Mouse (Mus musculus) left cerebral cortex, postnatal 36 days (tissue): ENCODE data around the gene Rere. TPM values are rescaled to one million over a fixed set of nuclear protein-coding genes. Genes with fewer than 3 reads are reported as not detected.
A peak's percentile ranks its signal among the peaks of the same experiment; 100 is the strongest.
"Not testable (repeated sequence)": the region's sequence is repeated elsewhere in the genome, so short reads cannot be mapped to it uniquely, and the experiment has no call there.

Experiments used
- DNase-seq, 2 experiments: peaks; one replicate each; pipeline ENCODE4 v3.0.0; 2021 to 2022; ENCODE audit warnings: low spot score in 2 of 2, mixed read lengths in 1 of 2
- intact Hi-C: fragments of 180-260 bp; cut with DNase I; formaldehyde crosslinking; loops from one replicate; pipeline ENCODE4 v1.15.1; 2025
- total RNA-seq, 2 experiments: library from RNA; stranded (reverse); gene quantifications; 2 replicates each; pipeline ENCODE4 v1.2.3; 2021

Gene Rere
- total RNA-seq, 2 experiments from 2014 or later: 86.7 to 131 TPM

DNA sequence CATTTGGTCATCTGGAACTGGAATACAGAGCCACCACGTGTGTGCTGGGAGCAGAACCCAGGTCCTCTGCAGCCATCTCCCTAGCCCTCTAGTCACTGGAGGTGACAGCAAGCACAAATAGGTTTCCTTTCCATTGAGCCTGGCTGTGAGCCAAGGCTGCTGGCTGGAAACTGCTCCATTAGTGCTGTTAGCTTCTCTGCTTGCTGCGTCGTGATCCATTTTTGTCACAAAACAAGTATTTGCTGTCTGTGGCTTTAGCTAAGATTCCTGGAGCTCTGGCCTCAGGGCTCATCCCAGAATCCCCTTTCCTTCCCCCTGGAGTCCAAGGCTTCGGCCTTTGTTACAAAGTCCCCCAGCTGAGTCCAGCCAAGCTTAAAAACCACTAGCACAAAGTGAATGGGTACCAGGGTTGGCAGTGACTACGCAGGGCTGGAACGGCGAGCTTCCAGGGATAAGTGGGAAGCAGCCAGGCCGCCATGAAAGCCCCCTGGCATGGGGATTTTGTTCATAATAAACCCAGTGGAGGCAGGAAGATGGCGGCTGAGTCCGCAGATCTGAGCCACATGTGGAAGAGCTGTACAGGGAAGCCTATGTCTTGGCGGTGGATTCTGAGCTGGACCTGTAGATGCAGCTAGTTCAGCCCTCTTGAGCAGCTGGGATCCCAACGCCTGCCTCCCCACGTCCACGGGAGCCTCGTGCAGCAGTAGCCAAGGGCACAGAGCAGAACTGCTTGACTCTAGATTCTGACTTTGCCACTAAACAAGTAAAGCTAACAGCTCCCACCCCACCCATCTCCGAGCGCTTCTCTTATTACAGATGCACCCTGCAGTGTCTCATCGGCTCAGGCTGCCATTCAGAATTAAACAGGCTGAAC lies 30.7 kb upstream of the Rere start:
- intact Hi-C loops: no loop called here
- no peak for DNase-seq

DNA sequence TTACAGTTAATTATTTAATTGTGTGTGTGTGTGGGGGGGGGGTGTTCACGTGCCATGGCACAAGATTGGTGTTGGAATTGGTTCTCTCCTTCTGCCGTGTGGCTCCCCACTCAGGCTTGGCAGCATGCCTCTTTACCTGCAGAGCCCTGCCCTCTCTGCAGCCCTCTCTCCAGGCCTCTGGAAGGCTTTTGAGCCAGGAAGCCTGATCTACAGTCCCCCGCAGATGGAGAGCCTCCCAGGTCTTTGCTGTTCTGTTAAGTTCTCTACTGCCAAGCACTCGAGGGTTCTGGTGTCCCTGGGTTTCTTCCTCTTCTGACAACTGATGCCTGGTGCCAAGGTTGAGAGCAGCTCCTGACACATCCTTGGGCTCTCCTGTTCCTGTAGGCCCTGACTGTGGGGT lies 27.0 kb upstream of the Rere start:
- no peak for DNase-seq
- intact Hi-C loops: no loop called here

DNA sequence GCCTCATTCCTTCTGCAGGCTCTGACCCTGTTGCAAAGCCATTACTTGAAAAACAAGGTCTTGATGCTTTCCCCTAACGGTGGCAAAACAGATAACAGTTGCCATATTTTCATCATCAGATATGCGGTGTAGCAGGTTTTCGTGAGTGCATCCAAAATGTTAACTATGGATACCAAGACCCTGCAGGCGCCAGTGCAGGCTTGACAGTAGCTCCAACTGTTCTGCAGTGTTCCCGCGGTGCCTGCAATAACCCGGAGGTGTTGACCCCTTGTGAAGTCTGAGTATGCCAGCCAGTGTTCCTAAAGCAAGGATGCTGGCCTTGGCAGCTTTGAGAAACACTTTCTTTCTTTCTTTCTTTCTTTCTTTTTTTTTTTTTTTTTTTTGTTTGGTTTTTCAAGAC lies 26.3 kb upstream of the Rere start:
- no peak for DNase-seq
- intact Hi-C loops: no loop called here

DNA sequence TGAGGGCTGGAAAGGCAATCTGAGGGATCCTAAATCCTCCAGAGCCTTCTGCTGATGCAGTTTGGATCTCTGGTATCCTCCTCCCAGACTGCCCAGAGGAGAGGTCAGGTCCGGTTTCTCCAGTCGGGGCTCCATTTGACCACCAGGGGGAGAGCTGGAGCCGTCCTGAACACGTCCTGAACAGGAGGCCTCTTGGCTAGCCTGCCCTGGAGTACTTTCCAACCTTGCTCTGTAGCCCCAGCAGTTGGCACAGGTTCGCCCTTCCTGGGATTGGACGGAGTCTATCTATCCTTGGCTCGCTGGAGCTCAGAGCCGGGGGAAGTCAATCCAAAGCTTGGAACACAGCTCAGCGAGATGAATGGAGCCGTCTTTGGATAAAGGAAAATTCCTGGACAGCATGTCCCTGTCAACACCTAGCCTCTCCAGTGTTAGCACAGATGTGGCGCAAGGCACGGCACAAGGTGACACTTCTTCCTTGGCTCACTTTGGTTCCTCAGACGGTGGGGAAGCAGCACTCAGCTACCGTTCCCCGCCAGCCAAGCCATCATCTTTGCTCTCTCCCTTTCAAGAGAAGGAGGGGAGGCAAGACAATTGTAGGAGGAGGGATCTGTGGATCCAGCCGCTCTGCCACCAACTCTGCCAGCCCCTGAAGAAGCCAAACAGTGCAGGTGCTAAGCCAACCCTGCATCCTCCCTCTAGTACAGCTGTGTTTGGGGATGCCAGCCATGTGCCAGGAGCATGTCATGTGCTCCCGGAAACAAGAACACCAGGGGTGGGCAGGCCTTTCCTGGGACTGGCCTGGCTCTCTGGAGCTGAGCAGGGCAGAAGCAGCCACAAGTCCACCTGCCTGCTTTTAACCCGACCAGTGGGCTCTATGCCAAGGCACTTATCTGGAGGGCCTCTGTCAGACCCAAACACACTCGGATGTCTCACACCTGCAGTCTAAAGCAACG lies 23.9 kb upstream of the Rere start:
- DNase-seq: peak; percentile 53 to 60
- intact Hi-C loops: loop anchor here (2.0 kb wide), 1 partner anchor 207 kb away; no protein-coding TSS in a partner anchor

DNA sequence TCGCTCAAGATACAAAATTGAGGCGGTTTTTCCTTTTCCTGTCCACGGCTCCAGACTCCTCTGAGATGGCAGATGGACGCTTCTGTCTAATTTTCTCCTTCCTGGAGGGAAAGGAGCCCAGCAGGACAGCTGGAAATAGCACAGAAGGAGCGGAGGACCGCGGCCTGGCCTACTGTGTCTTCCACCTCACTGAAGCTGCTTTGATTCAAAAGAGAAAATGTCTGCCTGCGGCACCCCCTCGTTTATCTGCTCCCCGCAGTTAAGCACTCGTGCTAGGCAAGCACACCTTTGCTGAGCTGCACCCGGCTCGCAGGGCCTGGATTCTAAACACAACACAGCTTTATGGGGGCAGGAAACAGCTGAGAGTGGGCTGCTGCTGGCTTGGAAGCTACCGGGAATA lies 23.1 kb upstream of the Rere start:
- DNase-seq: peak in 1 of 2 experiments; percentile 40
- intact Hi-C loops: no loop called here

DNA sequence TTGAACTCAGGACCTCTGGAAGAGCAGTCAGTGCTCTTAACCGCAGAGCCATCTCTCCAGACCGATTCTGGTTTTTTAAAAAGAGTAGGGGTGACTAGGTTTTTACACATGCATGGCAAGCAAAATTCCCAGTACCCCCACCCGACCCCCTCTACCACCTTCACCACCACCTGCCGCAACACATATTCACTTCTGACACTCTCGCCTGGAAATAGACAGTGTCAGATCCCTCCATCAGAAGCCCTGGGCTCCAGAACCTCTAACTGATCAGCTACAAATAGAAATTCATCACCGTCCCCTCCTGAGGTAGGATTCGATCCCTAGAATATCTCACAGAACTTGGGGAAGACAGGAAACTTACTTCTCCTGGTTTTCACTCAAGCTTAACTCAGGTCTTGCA lies 21.9 kb upstream of the Rere start:
- intact Hi-C loops: no loop called here
- DNase-seq: no peak

DNA sequence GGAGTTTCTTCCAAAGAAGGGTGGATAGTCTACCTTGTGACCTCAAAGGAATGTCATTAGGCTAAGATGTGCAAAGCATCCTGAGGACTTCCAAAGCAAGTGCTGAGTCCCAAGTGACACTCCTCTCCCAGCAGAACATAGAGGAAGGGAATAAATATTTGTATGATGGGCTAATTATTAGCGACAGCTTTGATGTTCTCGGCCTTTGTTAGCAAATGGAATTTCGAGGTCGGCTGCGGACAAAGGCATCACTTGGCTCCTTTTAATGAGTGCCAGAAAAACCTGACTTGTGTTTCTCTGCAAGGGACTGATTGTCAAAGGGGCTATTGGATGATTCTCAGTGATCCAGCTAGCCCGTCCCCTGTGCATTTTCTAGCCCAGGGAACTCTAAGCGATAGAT lies 21.3 kb upstream of the Rere start:
- intact Hi-C loops: no loop called here
- no peak for DNase-seq

DNA sequence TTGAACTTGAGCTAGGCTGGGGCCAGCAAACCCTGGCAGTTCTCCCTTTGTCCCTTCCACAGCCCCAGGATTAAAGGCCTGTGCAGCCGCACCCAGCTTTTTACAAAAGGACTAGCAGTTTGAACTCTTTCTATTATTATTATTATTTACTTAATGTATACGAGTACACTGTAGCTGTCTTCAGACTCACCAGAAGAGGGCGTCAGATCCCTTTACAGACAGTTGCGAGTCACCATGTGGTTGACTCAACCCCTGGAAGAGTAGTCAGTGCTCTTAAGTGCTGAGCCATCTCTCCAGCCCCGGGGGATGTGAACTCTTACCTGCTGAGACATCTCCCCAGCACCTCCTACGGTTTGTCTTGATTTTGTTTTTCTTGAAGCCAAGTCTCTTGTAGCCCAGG lies 20.7 kb upstream of the Rere start:
- no peak for DNase-seq
- intact Hi-C loops: no loop called here

DNA sequence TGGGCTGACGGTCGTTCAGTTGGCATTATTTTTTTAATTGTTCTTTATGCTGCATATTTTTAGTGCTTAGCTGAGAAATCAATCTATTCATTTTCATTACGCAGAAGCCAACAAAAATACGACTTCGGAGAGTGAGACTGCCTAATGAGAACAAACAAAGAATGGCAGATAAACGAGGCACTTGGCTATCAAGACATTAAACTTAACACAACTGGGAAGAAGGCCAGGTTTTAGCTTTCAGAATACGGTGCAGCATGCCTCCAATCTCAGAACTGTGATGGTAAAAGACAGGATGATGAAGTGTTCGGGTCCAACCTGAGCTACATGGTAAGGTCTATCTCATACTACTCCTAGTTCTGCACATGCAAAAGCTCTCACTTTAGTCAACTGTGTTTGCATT lies 19.1 kb upstream of the Rere start:
- intact Hi-C loops: no loop called here
- DNase-seq: no peak

DNA sequence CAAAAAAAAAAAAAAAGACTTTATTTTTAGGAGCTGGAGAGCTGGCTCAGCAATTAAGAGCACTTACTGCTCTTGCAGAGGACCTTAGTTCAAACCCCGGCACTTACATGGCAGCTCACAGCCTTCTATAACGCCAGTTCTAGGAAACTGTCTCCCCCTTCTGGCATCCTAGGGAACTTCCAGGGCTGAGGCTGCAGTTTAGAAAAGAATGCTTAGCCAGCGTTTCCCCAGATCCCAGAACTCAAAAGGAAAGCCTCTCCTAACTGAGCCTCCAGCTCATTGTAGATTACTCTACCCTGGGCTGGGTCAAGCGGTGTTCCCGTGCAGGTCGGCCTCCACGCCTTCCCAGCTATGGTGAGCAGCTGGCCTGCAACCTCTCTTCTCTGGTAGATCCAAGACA lies 16.5 kb upstream of the Rere start:
- intact Hi-C loops: no loop called here
- no peak for DNase-seq

DNA sequence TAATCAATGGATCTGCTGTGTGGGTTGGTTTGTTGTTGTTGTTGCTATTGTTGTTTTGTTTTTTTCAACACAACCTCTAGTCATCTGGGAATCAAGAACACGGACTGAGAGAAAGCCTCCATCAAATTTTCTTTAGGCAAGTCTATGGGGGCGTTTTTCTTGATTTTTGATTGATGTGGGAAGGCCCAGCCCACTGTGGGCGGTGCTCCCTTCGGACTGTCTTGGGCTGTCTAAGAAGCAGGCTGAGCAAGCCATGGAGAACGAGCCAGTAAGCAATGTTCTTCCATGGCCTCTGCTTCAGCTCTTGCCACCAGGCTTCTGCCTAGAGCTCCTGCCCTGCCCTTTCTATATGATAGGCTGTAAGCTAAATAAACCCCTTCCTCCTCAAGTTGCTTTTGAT lies 16.0 kb upstream of the Rere start:
- intact Hi-C loops: no loop called here
- DNase-seq: no peak

DNA sequence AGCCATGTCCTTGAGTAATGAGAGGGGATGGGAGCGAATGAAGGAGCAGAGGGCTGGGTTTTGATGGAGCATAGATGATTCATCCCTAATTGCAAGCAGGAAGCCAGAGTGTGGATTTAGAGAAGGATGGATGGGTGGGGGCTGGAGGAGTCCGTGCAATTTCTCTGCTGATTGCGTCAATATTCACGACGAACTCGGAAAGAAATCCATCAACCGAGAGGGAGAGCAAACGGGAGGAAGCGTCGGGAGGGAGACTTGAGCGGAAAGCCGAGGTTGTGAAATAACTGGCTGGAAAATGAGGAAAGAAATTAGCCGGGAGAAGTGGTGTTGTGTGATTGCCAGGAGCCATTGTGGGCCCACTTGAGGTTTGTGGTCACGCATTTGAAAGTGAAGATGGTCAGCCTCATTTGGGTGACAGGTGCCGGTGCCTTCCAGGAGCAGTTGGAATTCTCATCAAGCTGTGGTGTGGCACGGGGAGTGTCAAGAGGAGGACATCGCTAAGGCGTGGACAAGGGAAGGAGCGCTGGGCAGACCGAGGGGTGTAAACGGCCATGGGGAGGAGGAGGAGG lies 14.7 kb upstream of the Rere start:
- no peak for DNase-seq
- intact Hi-C loops: no loop called here

DNA sequence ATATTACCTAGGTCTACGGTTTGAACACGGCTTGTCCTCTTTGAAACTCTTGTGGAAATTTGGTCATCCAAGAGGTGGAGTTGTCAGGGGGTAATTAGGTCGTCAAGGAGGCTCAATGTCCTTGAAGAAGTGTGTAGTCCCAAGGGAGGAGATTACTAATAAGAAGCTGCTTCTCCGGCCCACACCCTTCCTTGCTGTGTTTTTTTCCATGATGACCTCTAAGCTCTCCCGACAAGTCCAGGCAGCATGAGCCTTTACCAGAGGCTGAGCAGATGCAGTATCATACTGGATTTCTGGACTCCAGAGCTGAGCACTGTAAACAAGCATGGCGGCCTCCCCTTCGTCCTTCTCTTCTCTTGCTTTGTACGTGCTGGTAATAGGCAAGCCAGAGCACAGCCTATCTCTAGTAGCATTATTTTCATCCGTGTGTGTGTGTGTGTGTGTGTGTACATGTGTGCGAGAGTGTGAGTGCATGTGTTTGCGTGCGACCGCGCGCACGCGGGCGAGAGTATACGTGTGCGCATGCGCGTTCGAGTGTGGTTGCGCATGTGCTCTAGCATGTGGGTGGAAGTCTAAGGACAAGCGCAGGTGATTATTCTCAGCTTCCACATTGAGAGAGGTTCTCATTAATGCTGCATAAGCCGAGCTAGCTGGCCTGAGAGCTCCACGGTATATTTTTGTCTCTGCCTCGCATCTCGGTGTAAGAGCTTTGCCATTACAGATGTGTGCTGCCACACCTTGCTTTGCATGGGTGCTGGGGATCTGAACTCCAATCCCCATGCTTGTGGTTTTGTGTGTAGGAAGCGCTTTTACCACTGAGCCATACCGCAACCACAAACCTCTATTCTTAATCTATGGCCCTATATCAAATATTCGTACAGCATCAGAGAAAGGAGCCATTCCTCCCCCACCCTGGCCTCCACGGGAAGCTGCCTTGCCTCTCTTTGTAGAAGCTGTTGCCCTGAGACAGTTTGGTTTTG lies 12.5 kb upstream of the Rere start:
- intact Hi-C loops: no loop called here
- no peak for DNase-seq

DNA sequence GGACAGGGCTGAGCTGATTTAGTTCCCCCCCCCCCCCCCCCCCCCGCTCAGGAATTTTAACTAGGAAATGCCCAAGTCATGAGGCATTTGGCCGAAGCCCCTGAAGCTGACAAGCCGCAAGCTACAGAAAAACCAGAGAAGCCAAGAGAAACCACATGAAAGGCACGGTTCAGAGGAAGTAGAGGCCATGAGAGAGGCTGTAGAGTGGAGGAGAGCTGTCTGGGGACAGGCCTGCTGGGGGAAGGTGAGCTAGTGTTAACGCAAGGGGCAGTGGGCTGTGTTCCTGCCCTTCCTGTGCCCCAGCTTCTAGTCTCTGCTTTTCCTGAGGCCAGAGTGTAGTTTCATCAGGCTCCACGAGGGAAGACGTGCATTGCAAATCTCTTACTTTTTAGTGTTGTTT lies 11.8 kb upstream of the Rere start:
- DNase-seq: no peak
- intact Hi-C loops: loop anchor here (10.0 kb wide), 1 partner anchor 325 kb away; no protein-coding TSS in a partner anchor

DNA sequence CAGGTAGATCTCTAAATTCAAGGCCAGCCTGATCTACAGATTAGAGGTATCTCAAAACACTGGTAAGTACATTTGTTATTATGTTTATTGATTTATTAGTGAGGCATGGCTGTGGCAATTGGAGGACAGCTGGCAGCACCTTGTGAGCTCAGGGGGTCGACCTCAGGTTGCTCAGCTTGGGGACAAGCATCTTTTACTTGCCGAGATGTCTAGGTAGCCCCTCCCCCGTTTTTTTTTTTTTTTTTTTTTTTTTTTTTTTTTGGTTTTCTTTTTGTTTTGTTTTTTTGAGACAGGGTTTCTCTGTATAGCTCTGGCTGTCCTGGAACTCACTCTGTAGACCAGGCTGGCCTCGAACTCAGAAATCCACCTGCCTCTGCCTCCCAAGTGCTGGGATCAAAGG lies 10.7 kb upstream of the Rere start:
- DNase-seq: not testable (repeated sequence)
- intact Hi-C loops: loop anchor here (10.0 kb wide), 1 partner anchor 324 kb away; no protein-coding TSS in a partner anchor

DNA sequence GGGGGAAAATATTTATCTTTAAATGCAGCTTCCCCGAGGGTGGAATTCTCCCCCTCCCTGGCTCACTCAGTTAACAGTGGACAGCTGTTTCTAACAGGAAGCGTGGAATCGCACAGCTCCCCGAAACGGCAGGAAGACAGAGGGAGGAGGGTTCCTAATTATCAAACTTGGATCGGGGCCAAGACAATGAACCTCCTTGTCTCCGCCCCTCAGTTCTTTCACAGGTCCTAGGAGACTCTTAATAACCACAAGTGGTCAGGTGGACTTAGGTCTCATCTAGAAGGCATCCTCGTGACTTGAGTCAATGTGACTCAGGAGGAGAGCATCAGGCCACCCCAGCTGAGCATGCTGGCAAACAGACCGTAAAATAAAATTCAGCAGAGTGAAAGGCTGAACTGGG lies 8.7 kb upstream of the Rere start:
- no peak for DNase-seq
- intact Hi-C loops: loop anchor here (10.0 kb wide), 1 partner anchor 322 kb away; no protein-coding TSS in a partner anchor

DNA sequence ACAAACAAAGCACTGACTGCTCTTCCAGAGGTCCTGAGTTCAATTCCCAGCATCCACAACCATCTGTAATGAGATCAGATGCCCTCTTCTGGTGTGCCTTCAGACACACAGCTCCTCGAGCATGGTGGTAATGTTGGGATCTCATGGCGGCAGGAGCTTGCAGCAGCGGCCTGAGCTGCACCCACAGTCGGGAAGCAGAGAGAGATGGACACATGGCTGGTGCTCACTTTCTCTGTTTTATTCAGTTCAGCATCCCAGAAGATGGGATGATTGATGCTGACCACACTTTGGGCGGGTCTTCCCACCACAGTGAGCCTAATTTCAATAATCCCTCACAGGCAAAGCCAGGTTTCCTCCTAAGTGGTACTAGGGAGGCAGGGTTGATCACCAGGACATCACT lies 5.9 kb upstream of the Rere start:
- no peak for DNase-seq
- intact Hi-C loops: loop anchor here (10.0 kb wide), 1 partner anchor 319 kb away; no protein-coding TSS in a partner anchor

DNA sequence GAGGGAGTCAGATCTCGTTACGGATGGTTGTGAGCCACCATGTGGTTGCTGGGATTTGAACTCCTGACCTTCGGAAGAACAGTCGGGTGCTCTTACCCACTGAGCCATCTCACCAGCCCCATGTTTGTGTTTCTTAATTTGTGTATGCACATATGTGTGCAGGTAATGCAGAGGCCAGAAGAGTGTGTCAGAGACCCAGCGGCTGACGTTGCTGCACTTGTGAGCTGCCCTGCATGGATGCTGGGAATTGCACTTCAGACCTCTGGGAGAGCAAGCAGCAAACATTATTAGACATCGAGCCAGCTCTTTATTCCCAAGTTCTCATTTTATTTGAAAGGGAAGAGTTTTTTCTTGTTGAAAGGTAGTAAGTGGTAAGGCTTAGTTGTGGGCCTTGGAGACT lies 2.1 kb upstream of the Rere start:
- intact Hi-C loops: loop anchor here (10.0 kb wide), 1 partner anchor 315 kb away; no protein-coding TSS in a partner anchor
- DNase-seq: not testable (repeated sequence)

DNA sequence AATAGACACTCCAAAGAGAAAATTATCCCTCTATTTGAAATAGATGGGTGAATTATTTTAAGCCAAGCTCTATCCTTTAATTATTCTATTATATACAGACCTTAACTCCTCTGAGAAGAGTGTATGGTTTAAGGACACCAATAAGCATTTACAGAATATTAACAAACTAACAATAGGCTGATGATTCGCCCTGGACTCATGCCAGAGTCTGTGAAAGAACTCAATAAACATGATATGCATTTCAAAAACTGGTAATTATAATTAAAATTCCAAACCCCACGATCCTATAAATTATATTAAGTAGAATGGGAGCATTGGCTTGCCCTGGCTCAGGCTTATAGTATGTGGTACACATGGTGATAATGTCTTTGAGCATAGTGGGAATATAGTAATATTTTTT lies 1.4 kb upstream of the Rere start:
- intact Hi-C loops: loop anchor here (5.0 kb wide), 2 partner anchors 62 to 182 kb away; no protein-coding TSS in a partner anchor

More for the DNA sequence above, 1.4 kb upstream of the Rere start:
- DNase-seq: no peak
